Mouse (Mus musculus): ENCODE data around the gene Tet2.
A peak's percentile ranks its signal among the peaks of the same experiment; 100 is the strongest.
"Not testable (repeated sequence)": the region's sequence is repeated elsewhere in the genome, so short reads cannot be mapped to it uniquely, and the experiment has no call there.

Tet2 gene

GRCm38 (mm10) chr3:133549385-133550170 lies 4.6 kb upstream of the Tet2 start:
- no peak for DNase-seq (ENCODE audit: low spot score in 2 of 2)

GRCm38 (mm10) chr3:133548613-133549012 lies 3.7 kb upstream of the Tet2 start:
- no peak for DNase-seq (ENCODE audit: low spot score in 2 of 2)

- DNase-seq (ENCODE audit: low spot score in 2 of 2), result no peak
Measured at GRCm38 (mm10) chr3:133546790-133547189, 1.9 kb upstream of the Tet2 start.

- DNase-seq (ENCODE audit: low spot score in 2 of 2), result no peak
Measured at GRCm38 (mm10) chr3:133545304-133545666, 346 bp upstream of the Tet2 start.

- DNase-seq (ENCODE audit: low spot score in 2 of 2), result peak; percentile 78 to 82
Measured at GRCm38 (mm10) chr3:133544131-133544550, 798 bp downstream of the Tet2 start.

GRCm38 (mm10) chr3:133543101-133544020 lies 1.6 kb downstream of the Tet2 start:
- peak; percentile 18 to 21 for DNase-seq (ENCODE audit: low spot score in 2 of 2)

- DNase-seq (ENCODE audit: low spot score in 2 of 2), result no peak
Measured at GRCm38 (mm10) chr3:133542084-133542483, 2.9 kb downstream of the Tet2 start.

- no peak for DNase-seq (ENCODE audit: low spot score in 2 of 2)
Measured at GRCm38 (mm10) chr3:133541000-133541399, 3.9 kb downstream of the Tet2 start.

GRCm38 (mm10) chr3:133539991-133540390 lies 4.9 kb downstream of the Tet2 start:
- no peak for DNase-seq (ENCODE audit: low spot score in 2 of 2)

GRCm38 (mm10) chr3:133538499-133538898 lies 6.4 kb downstream of the Tet2 start:
- DNase-seq (ENCODE audit: low spot score in 2 of 2), result not testable (repeated sequence)

- DNase-seq (ENCODE audit: low spot score in 2 of 2), result no peak
Measured at GRCm38 (mm10) chr3:133535644-133536043, 9.3 kb downstream of the Tet2 start.

- no peak for DNase-seq (ENCODE audit: low spot score in 2 of 2)
Measured at GRCm38 (mm10) chr3:133534066-133534465, 10.9 kb downstream of the Tet2 start.

- DNase-seq (ENCODE audit: low spot score in 2 of 2), result no peak
Measured at GRCm38 (mm10) chr3:133533272-133533995, 11.5 kb downstream of the Tet2 start.

- DNase-seq (ENCODE audit: low spot score in 2 of 2), result no peak
Measured at GRCm38 (mm10) chr3:133532806-133533205, 12.1 kb downstream of the Tet2 start.

GRCm38 (mm10) chr3:133532252-133532651 lies 12.7 kb downstream of the Tet2 start:
- DNase-seq (ENCODE audit: low spot score in 2 of 2), result no peak

- DNase-seq (ENCODE audit: low spot score in 2 of 2), result no peak
Measured at GRCm38 (mm10) chr3:133531101-133531500, 13.8 kb downstream of the Tet2 start.

GRCm38 (mm10) chr3:133530664-133531063 lies 14.3 kb downstream of the Tet2 start:
- DNase-seq (ENCODE audit: low spot score in 2 of 2), result no peak

- DNase-seq (ENCODE audit: low spot score in 2 of 2), result no peak
Measured at GRCm38 (mm10) chr3:133526119-133526723, 18.7 kb downstream of the Tet2 start.

GRCm38 (mm10) chr3:133525578-133525977 lies 19.4 kb downstream of the Tet2 start:
- DNase-seq (ENCODE audit: low spot score in 2 of 2), result no peak

- DNase-seq (ENCODE audit: low spot score in 2 of 2), result no peak
Measured at GRCm38 (mm10) chr3:133524341-133525050, 20.4 kb downstream of the Tet2 start.

- no peak for DNase-seq (ENCODE audit: low spot score in 2 of 2)
Measured at GRCm38 (mm10) chr3:133523191-133523590, 21.7 kb downstream of the Tet2 start.

Measured in frontal cortex, postnatal 25 days (tissue).